Mouse (Mus musculus): ENCODE results near the gene Bhlha15. TPM values are rescaled to one million over a fixed set of nuclear protein-coding genes. Genes with fewer than 3 reads are reported as not detected.

The Bhlha15 gene
- total RNA-seq, 2 experiments from 2014 or later: 0.16 to 0.30 TPM

GRCm38 (mm10) chr5:144230216-144230615 is 40.1 kb downstream of the Bhlha15 start:
- no peak for DNase-seq (ENCODE audit: low spot score in 2 of 2)

- DNase-seq (ENCODE audit: low spot score in 2 of 2): no peak
Measured at GRCm38 (mm10) chr5:144231410-144231809, 41.3 kb downstream of the Bhlha15 start.

GRCm38 (mm10) chr5:144232531-144232930 is 42.4 kb downstream of the Bhlha15 start:
- DNase-seq (ENCODE audit: low spot score in 2 of 2): no peak

GRCm38 (mm10) chr5:144234222-144234621 is 44.1 kb downstream of the Bhlha15 start:
- no peak for DNase-seq (ENCODE audit: low spot score in 2 of 2)

GRCm38 (mm10) chr5:144234714-144235113 is 44.6 kb downstream of the Bhlha15 start:
- no peak for DNase-seq (ENCODE audit: low spot score in 2 of 2)

GRCm38 (mm10) chr5:144238969-144239368 is 48.9 kb downstream of the Bhlha15 start:
- DNase-seq (ENCODE audit: low spot score in 2 of 2): no peak

Other genes starting within 250 kb of the Bhlha15 start
- 10 to 100 TPM; 37.5 to 42.8 TPM for gene Ccz1, start 175.4 kb upstream of the Bhlha15 start, total RNA-seq (2021)
- 1 to 10 TPM in 1 of 2 experiments, under 1 TPM in 1; 0.60 to 1.9 TPM for gene Ocm, start 163.6 kb upstream of the Bhlha15 start, total RNA-seq (2021)
- 100 to 1,000 TPM; 150 to 165 TPM for gene Lmtk2, start 89.8 kb upstream of the Bhlha15 start, total RNA-seq (2021)
- gene Tecpr1, start 33.3 kb downstream of the Bhlha15 start, total RNA-seq (2021): 10 to 100 TPM; 91.9 to 92.5 TPM
- 10 to 100 TPM; 67.8 to 73.6 TPM for gene Bri3, start 54.2 kb downstream of the Bhlha15 start, total RNA-seq (2021)
- gene Baiap2l1, start 167.8 kb downstream of the Bhlha15 start, total RNA-seq (2021): 1 to 10 TPM in 1 of 2 experiments, under 1 TPM in 1; 0.45 to 1.2 TPM

All from left cerebral cortex, adult 18-20 months (tissue).